Mouse (Mus musculus): Measurements from ENCODE around the gene Sag. TPM values are rescaled to one million over a fixed set of nuclear protein-coding genes. Genes with fewer than 3 reads are reported as not detected.

The Sag gene
- total RNA-seq, 4 experiments from 2014 or later: 0.16 TPM; not detected in 3

DNA sequence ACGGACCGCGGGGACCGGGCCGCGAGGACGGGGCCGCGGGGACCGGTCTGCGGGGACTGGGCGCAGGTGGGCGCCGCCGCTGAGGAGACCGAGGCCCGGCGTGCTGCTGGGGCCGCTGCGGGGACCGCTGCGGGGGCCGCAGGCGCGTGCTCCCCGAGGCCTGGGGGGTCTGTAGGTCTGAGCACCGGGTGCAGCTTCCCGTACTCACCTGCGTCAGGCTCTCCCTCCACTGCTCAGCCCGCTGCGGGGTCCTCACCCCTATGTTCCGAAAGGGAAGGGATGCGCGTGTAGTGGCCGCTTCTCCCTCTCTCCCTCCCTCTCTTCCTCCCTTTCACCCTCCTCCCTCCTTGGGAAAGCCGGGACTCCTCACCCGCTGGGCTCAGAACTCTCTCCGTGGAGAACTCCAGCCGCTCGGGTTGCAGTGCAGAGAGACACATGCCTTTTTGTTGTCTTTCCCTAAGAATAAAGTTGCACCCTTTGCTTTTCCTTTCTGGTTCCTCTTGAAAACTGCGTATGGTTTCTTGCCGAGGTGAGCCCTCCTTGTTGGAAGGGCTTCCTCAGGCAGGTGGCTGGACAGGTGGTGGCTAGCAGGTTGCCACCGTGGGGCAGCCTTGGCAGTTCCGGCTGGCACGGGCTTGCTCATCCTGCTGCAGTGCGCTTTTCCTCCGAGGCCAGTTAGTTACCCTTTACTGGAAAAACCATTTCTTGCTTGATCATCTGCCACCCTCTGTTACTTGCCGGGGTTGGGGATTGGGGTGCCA lies 50.3 kb downstream of the Sag start:
- DNase-seq (ENCODE audit: low spot score in 2 of 2): peak in 1 of 2 experiments; percentile 9

DNA sequence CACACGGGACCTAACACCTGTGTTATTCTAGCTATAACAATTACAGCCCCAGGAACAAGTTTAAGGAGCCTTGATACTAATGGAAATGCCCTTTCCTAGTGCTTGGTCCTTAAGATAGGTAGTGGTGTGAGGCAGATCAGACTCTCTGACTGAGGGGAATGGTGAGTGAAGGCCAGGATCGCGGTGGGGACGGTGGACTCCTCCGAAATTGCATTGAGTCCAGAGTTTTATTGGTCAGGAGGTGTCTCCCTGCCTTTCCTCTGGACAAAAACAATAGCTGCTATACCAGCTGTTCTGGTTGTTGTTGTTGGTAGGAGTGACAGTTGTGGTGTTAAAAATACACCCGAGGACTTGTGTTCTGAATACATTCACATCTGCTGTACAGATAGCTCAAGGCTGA lies 50.9 kb downstream of the Sag start:
- DNase-seq (ENCODE audit: low spot score in 2 of 2): no peak

DNA sequence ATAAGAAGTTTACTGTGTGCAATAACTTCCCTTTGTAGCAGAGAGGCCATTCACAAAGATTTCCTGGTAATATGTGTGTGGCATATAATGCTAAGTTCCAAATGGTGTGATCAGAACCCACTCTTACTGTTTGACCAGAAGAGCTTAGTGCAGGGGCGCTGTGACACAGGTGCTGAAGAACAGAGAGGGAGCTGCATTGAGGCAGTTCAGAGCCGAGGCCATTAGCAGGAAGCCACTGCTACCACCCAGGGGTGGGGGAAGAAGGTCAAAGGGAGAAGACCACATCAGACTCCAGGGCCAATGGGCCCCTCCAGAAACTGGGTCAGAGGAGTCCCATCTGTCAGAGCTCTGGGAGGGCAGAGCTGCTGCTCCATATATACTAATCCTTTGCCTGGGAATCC lies 51.4 kb downstream of the Sag start:
- DNase-seq (ENCODE audit: low spot score in 2 of 2): no peak

DNA sequence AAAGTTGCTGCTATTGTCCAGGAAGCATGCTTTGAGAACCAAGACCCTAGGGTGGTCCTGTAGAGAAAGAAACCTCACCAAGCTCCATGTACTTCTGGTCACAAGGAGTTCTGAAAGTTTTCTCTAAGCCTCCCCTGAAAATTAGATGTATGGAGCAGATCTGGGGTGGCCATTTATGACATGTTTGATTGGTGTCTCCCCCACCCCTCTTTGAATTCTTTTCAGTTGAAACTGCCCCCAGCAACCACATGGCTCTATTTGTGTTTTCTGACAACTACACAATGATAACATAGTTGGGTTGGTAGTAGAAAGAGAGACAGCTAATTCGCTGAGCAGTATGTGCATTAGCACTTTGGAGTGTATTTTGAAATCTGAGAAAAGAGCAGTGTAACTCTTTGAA lies 52.0 kb downstream of the Sag start:
- no peak for DNase-seq (ENCODE audit: low spot score in 2 of 2)

DNA sequence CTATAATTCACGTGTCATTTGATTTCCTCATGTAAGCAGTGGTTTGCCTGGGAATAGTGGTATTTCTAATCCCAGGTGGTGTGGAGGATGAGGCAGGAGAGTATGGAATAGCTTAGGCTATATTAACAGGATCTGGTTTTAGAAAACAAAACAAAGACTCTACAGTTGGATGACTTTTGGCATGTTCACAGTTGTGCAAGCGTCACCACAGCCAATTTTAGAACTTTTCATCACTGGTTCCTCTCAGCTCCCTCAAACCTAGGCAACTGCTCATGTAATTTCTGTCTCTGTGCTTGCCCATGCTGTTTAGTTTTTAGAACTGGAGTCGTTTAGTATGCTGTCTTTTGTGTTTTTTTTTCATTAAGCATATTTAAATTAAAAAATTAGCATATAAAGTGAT lies 53.3 kb downstream of the Sag start:
- no peak for DNase-seq (ENCODE audit: low spot score in 2 of 2)

DNA sequence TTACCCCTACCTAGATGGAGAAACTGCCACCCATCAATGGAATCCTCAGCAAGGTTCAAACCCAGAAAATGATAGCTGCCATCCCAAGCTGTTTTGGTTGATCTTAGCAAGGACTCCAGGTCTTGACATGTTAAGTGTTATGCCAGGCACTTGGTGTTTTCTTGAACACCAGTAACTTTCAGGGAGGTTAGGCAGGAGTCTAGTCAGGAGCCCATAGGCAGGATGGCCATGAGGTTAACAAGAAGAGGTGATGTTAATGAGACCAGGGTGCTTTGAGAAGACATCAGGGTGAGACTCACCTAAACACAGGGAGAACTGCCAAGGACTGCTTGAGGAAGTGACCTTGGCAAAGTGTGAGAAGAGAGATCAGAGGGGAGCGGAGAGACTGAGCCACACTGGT lies 54.6 kb downstream of the Sag start:
- no peak for DNase-seq (ENCODE audit: low spot score in 2 of 2)

DNA sequence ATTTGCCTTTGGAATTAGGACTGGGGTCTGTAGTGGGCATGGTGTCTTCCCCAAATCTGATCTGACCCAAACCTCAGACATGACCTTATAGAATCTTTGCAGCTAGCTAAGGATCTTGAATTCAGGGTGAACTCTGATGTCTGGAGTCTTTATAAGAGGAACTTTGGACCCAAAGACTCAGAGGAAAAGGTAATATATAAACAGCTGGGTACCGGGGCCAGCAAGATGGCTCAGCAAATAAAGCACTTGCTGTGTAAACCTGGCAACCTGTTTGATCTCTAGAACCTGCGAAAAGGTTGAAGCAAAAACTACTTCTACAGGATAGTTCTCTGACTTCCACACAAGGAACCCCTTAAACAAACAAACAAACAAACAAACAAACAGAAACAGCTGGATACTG lies 55.0 kb downstream of the Sag start:
- DNase-seq (ENCODE audit: low spot score in 2 of 2): no peak

DNA sequence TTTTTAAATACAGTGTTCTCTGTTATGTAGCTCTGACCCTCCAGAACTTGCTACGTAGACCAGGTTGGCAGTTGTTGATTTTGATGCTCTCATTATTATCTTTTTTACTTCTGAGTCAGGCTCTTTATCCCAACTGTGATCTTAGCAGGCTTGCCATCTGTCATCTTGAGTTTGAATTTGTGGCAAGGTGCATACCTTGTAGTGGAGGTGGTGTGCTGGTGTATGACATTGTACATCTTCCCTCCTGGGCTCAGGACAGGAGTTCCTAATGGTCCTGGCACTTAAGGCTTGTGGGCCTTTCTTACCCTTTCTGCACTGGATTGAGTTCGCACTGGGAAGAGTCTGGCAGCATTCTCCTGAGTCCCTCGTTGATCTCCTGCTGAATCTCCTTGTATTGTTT lies 60.1 kb downstream of the Sag start:
- DNase-seq (ENCODE audit: low spot score in 2 of 2): no peak

DNA sequence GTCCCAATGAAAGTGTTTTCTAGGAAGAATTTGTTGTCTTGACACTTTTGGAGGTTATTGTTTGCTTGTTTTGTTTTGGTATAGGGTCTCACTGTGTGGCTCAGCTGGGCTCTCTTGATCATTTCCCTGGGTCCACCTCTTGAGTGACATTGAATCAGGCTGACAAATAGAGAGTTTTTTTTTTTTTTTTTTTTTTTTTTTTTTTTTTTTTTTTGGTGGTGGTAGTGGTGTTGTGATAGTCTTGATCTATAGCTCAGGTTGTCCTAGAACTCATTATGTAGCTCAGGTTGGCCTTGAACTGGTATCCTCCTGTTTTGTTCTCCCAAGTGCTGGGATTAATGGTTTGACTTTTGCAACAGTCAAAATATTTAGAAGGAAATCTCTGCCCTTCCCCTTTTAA lies 61.4 kb downstream of the Sag start:
- DNase-seq (ENCODE audit: low spot score in 2 of 2): no peak

DNA sequence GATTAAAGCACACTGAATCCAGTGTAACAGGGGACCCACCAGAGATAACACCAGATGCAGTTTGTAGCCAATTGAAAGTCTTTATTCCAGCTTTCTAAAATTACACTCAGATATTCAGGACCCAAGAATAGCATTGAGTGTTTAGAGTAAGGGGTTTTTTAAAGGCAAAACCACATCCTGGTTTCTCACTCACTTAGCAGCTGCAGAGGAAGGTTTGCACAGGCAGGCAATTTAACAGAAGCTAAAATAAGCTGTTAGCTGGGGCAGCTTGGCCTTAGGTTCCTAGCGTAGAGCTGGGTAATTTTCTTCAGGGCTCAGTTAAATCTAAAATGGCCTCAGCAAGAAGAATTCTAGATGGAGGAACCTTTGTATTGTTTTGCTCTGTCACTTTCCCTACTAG lies 63.2 kb downstream of the Sag start:
- no peak for DNase-seq (ENCODE audit: low spot score in 2 of 2)

DNA sequence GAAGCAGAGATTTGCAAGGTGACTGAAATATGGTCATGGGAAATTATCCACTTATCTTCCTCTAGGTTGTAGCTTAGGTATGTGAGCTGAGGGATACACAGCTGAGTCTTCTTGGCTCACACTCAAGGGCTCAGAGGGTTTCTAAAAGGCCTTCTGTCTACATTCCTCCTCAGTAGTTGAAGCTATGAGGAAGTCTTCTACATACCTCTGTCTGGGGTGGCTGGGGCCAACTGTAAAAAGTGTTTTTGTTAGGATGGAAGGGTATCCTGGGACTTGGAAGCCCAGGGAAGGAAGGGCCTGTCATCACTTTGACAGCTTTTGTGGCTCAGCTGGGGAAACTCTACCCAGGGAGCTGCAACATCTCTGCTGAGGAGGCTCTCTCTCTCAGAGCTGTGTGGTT lies 68.1 kb downstream of the Sag start:
- no peak for DNase-seq (ENCODE audit: low spot score in 2 of 2)

DNA sequence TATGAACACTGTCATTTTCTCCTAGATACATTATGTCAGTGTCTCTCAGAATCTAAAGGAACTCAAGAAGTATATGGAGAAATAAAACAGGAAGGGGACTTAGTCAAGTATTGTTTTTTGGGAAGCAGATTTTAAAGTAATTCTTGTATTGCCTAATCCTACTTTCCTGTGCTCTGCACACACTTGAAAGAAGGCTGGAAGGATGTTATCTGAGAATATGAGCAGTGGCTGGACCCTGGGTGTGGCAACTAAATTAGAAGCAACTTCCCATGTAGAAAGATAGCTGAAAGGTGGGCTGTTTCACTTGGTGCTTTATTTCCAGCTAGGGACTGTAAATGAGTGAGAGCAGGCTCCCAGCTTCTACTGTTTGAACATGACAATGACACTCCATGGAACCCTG lies 69.6 kb downstream of the Sag start:
- DNase-seq (ENCODE audit: low spot score in 2 of 2): no peak

DNA sequence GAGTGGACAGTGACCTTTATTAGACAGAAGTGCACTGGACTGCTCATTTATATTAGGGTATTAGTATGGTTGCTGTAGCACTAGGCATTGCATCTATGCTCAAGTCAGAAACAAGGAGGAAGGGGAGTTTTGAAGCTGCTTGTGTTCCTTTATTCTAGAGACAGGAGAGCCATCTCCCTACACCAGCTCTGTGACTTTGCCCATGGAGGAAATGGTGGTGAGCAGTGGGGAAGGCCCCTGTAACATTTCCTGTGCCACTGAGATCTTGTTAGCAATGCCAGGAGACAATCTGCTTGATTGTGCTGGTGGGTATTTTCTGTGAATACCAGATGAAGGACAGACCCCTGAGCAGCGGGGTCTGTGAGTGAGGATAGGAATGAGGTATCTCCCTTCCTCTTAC lies 72.6 kb downstream of the Sag start:
- no peak for DNase-seq (ENCODE audit: low spot score in 2 of 2)

DNA sequence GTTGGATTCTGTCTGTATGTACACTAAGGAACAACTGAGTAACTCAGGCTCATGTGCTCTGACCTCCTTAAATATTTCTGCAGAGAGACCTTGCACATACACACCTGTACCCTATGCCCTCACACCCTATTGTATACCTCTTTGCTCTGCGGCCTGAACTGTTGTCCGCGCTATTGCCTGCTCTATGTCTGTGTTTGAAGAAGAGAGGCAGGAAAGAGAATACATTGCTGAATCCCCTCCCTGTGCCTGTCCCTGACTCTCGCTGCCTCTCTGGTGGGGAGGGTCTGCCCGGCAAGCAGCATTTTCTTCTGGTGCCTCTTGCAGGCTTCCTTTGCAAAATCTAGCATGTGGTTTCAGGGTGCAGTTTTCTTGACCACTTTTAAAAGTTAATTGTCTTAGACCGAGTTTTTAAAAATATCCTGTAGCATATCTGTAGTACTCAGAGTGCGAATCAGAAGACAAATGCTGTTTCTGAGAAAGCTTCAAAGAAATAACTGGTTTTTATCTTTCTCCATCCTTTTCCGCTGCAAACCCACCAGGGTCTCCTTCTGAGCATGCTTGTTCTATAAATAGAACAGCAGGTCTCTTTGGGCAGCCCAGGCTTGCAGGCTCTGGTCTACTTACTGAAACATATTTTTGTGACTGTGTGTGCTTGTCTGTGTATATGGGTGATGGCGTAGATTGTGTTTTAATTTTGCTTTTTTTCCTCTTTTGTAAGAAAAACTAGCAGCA lies 74.2 kb downstream of the Sag start:
- no peak for DNase-seq (ENCODE audit: low spot score in 2 of 2)

DNA sequence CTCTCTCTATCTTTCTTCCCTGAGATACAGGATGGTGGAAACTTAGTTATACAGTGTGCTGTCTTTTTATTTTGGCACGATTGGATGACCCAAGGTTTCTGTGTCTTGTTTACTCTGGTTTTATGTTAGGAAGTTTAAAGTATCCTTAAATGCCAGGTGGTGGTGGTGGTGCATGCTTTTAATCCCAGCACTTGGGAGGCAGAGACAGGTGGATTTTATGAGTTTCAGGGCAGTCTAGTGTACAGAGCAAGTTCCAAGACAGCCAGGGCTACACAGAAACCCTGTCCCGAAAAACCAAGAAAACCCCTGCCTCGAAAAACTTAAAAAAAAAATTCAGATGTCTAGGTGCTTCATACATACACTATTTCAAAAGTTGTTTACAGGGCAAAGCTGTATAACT lies 75.6 kb downstream of the Sag start:
- no peak for DNase-seq (ENCODE audit: low spot score in 2 of 2)

DNA sequence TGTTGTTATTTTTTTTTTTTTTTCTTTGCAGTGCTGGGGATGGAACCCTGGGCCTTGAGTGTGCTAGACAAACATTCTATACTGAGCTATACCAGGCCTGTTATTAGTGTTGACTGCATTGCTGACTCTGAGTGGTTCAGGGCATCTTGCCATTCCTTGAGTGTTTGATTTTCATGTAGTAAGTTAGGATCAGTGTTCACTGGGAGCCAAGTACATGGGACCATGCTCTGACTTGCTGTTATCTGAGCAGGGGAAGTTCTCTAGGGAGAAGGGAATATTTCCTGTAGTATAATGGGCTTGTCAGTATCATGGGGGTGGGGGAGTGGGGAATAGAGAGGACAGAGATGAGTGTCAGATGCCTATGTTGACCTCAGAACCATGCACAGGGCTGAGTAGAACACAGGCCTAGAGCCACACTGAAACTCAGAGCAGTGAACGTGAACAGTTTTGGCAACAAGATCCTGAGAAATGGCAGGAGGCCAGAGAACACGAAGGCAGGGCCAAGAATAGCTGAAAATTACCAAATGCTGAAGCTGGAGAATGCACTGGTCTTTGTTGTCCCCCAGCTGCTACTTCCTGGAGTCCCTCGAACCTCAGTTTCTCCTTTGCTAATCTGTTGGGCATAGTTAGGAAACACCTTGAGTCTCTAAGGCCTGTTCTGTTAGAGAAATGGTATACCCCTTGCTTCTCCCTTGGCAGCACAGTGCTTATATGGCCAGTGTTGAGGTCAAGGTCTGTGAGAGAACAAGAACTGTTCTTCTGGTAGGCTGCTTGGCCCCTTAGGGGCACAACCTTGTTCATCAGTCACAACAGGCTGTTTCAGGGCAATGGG lies 76.2 kb downstream of the Sag start:
- DNase-seq (ENCODE audit: low spot score in 2 of 2): peak; percentile 70 to 81

DNA sequence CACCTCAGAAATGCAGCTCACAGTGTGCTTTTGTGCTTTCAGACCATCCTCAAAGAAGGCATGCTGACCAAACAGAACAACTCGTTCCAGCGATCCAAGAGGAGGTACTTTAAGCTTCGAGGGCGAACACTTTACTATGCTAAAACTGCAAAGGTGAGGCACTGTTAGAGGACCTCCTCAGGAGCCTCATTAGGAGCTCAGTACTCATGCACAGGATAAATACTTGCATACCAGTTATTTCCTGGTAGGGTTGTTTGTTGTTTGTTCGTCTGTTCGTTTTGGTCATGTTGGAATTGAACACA lies 76.8 kb downstream of the Sag start:
- DNase-seq (ENCODE audit: low spot score in 2 of 2): no peak

DNA sequence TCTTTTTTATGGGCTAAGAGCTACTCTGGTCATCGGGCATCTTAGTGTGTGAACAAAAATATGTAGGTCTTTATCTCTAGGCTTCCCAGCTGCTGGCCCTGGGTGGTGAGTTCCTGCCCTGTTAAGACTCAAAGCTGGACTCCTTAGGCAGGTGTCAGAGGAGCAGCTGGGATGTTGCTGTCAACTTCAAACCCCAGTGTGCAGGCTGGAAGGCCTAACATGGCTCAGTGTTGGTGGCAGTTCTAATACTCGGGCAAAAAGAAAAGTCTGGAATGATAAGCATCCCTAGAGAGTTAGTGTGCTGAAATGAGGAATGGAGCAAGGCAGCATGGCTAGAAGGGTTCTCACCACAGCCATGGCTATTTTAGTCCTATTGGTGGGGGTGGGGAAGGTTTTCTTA lies 77.4 kb downstream of the Sag start:
- DNase-seq (ENCODE audit: low spot score in 2 of 2): no peak

DNA sequence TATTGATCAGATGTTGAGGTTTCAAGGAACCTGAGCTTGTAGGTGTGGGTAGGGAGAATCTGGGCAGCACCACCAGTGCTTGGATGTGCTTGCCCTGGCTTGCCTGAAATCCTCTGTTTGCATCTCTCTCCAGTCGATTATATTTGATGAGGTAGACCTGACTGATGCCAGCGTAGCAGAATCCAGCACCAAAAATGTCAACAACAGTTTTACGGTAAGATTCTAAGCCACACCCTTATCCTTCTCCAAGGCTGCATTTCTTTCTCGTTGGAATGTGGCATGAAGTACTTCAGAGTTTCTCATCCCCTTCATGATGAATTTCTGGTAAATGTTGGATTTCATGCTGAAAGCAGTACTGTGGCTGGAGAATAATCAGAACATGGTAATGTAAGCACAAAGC lies 78.2 kb downstream of the Sag start:
- DNase-seq (ENCODE audit: low spot score in 2 of 2): no peak

DNA sequence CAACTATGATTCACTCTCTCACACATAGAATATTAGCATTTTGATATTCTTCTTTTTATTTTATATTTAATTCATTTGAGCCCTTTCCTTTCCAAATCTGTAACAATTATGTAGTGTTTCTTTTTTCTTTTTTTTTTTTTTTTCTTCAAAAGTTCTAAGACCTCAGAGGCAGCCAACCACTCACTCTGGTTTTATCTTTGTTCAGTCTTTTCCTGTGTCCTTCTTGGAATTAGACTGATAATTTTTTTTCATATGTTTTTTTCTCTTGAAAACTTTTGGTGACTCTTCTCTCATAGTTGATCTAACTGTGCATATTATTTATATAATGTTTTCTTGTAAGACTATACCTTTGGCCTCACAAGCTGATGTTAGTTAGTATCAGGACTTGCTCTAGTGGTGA lies 79.1 kb downstream of the Sag start:
- DNase-seq (ENCODE audit: low spot score in 2 of 2): no peak

DNA sequence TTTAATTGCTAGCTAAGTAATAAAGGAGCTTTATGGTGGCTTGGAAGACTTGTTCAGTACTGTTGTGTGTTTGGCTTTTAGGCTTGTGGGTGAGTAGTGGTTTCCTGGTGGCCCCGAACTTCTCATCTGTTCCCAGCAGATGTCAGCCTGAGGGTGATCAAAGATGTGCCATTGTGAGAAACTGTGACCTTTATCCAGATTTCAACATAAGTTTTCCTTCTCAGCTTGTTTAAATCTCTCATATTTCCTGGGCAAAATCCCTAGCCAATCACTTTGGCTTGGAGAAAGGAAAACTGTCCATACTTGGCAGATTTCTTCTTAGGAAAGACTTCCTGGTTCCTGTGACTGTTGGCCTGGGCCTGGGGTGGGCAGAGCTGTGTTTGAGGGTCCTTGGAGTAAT lies 87.5 kb downstream of the Sag start:
- DNase-seq (ENCODE audit: low spot score in 2 of 2): no peak

DNA sequence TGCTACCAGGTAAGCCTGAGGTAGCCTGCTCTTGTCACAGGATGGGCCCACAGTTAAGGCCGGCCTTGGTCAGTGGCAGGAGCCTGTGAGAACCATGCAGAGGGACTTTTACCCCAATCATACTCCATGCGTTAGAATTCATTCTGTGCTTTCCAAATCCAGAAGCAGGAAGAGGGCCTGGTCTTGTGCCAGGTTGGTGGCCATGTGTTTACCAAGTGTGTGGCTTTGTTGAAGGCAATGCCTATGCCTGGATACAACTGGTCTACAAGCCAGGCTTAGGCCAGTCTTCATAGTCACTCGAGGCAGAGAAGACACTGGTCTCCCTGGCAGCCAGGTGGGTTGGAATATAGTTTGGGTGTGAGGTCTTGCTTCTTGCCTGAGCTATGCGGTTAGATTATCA lies 88.2 kb downstream of the Sag start:
- DNase-seq (ENCODE audit: low spot score in 2 of 2): no peak

DNA sequence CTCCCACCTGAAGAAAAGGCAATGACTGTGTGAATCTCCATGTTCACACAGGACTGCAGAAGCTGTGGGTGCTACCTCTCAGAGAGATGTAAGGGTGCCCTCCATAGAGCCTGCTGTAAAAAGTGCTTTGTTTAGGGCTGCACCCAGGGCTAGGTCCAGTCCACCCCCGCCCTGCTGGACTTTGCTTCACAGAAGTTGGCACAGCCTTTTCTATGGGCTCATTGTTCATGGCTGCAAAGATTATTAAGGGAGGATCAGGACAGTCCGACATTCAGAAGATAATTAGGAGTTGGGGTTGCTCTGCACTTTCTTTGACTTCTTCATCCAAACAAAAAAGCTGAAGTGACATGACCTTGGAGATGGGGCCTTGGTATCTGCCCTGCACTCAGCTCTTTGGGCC lies 89.0 kb downstream of the Sag start:
- no peak for DNase-seq (ENCODE audit: low spot score in 2 of 2)
